Mouse (Mus musculus) bone marrow, adult 2 months (tissue): ENCODE measurements around the gene Mecom. TPM values are rescaled to one million over a fixed set of nuclear protein-coding genes. Genes with fewer than 3 reads are reported as not detected.

Source experiments
- H3K27ac ChIP-seq: fragments of 200-500 bp; 2 replicates; pipeline ENCODE4 v1.5.1; 2012; ENCODE audit warnings: low read depth, mild to moderate bottlenecking, control low read depth, inconsistent platforms, low read length; ENCODE audit not compliant: control insufficient read depth, poor library complexity, insufficient read depth
- H3K4me1 ChIP-seq: fragments of 200-500 bp; 2 replicates; pipeline ENCODE4 v1.6.1; 2011; ENCODE audit warnings: low read length; ENCODE audit not compliant: control insufficient read depth, insufficient read depth
- H3K4me3 ChIP-seq: fragments of 200-500 bp; replicated peaks from 2 replicates; pipeline ENCODE3; 2011; ENCODE audit warnings: mild to moderate bottlenecking, low read depth, low read length, control low read depth; ENCODE audit not compliant: control insufficient read depth
- CTCF ChIP-seq: fragments of 200-500 bp; IDR thresholded peaks from 2 replicates; pipeline ENCODE4 v1.5.1; 2011; ENCODE audit warnings: low read length, control low read depth; ENCODE audit not compliant: control insufficient read depth, insufficient read depth
- POLR2A ChIP-seq: fragments of 200-500 bp; IDR thresholded peaks from 2 replicates; pipeline ENCODE4 v1.6.1; 2011; ENCODE audit warnings: low read depth, mild to moderate bottlenecking, control low read depth, low read length, borderline replicate concordance; ENCODE audit not compliant: control insufficient read depth
- WGBS: fragments of 180-500 bp; shearing (Covaris S2); methylation state at CpG from one replicate; pipeline ENCODE4 v1.1.7; 2018; 5-methylcytosine and 5-hydroxymethylcytosine counted together
- polyA plus RNA-seq: library from polyadenylated mRNA; stranded (reverse); fragments of >200 nt; gene quantifications from 2 replicates; pipeline ENCODE4 v1.2.4, GENCODE M21; 2011; ENCODE audit warnings: low replicate concordance; ENCODE audit not compliant: missing spikeins, insufficient read depth, insufficient read length

The Mecom gene
- polyA plus RNA-seq, 1 experiment, result 0.70 TPM

GRCm38 (mm10) chr3:30353878-30354727 lies 193.7 kb downstream of the Mecom start:
- Histone ChIP-seq H3K27ac (no peak overlapping the region), H3K4me3 (no peak overlapping the region), H3K4me1 (no peaks in the 10 kb centered on the region; the same call in 1 of the 2 replicates)
- WGBS, result 39% methylated on average over 6 of the region's 6 CpGs
- no peak for TF ChIP-seq CTCF

- H3K4me1 ChIP-seq, result no peaks in the 10 kb centered on the region; the same call in 1 of the 2 replicates
- TF ChIP-seq POLR2A, result no peak
- no peak for TF ChIP-seq CTCF
- no peak overlapping the region for H3K4me3 ChIP-seq
- 74% methylated on average over 7 of the region's 7 CpGs for WGBS
- no peak overlapping the region for H3K27ac ChIP-seq
Measured at GRCm38 (mm10) chr3:30349279-30349678, 198.5 kb downstream of the Mecom start.

- TF ChIP-seq POLR2A (no peak), CTCF (no peak)
- Histone ChIP-seq H3K4me3 (no peak overlapping the region), H3K4me1 (no peaks in the 10 kb centered on the region), H3K27ac (no peak overlapping the region)
- 59% methylated on average over 4 of the region's 4 CpGs for WGBS
Measured at GRCm38 (mm10) chr3:30344151-30344550, 203.7 kb downstream of the Mecom start.

- TF ChIP-seq CTCF (no peak), POLR2A (no peak)
Measured at GRCm38 (mm10) chr3:30332337-30332736, 215.5 kb downstream of the Mecom start.

GRCm38 (mm10) chr3:30330476-30330875 lies 217.3 kb downstream of the Mecom start:
- no peak overlapping the region for H3K27ac ChIP-seq
- no peak overlapping the region for H3K4me3 ChIP-seq
- TF ChIP-seq CTCF, result no peak
- TF ChIP-seq POLR2A, result no peak
- 9% methylated on average over 3 of the region's 3 CpGs for WGBS
- no peaks in the 10 kb centered on the region for H3K4me1 ChIP-seq

More at GRCm38 (mm10) chr3:30332337-30332736, 215.5 kb downstream of the Mecom start:
- no peak overlapping the region for H3K4me3 ChIP-seq
- no peaks in the 10 kb centered on the region for H3K4me1 ChIP-seq
- 78% methylated on average over 6 of the region's 6 CpGs for WGBS
- no peak overlapping the region for H3K27ac ChIP-seq

- TF ChIP-seq CTCF (no peak), POLR2A (no peak)
- no peaks in the 10 kb centered on the region for H3K4me1 ChIP-seq
- no peak overlapping the region for H3K27ac ChIP-seq
- H3K4me3 ChIP-seq, result no peak overlapping the region
- 11% methylated on average over 3 of the region's 3 CpGs for WGBS
Measured at GRCm38 (mm10) chr3:30330021-30330420, 217.8 kb downstream of the Mecom start.

- Histone ChIP-seq H3K4me3 (no peak overlapping the region), H3K4me1 (no peaks in the 10 kb centered on the region), H3K27ac (no peak overlapping the region)
- TF ChIP-seq POLR2A, result no peak
- TF ChIP-seq CTCF, result no peak
- WGBS, result 87% methylated on average over 2 of the region's 2 CpGs
Measured at GRCm38 (mm10) chr3:30314955-30315354, 232.9 kb downstream of the Mecom start.

- no peak overlapping the region for H3K4me3 ChIP-seq
- no peak overlapping the region for H3K27ac ChIP-seq
- no peak for TF ChIP-seq CTCF
- TF ChIP-seq POLR2A, result no peak
- WGBS, result 68% methylated on average over 4 of the region's 4 CpGs
- H3K4me1 ChIP-seq, result no peaks in the 10 kb centered on the region
Measured at GRCm38 (mm10) chr3:30308081-30308480, 239.7 kb downstream of the Mecom start.
